Mouse (Mus musculus) liver, embryonic 13.5 days (tissue): ENCODE results near the gene Dnase1l2. TPM values are rescaled to one million over a fixed set of nuclear protein-coding genes. Genes with fewer than 3 reads are reported as not detected.
A peak's percentile ranks its signal among the peaks of the same experiment; 100 is the strongest.

Source experiments
- ATAC-seq: fragments of 200-750 bp; cut with Nextera tagmentation; 2 replicates; pipeline ENCODE4 v1.8.0; 2017; ENCODE audit warnings: low read depth, mild to moderate bottlenecking, moderate number of reproducible peaks, moderate library complexity
- DNase-seq: peaks from one replicate; pipeline ENCODE4 v3.0.0; 2022
- H3K27ac ChIP-seq: fragments of 300-500 bp; sonication (generic); 2 replicates; pipeline ENCODE4 v1.5.1; 2015; ENCODE audit warnings: moderate library complexity, mild to moderate bottlenecking, inconsistent platforms
- H3K27me3 ChIP-seq: fragments of 300-500 bp; sonication (generic); 2 replicates; pipeline ENCODE4 v1.6.1; 2015; ENCODE audit warnings: mild to moderate bottlenecking, inconsistent platforms
- H3K36me3 ChIP-seq: fragments of 300-500 bp; sonication (generic); 2 replicates; pipeline ENCODE4 v1.6.1; 2015; ENCODE audit warnings: mild to moderate bottlenecking, inconsistent platforms
- H3K4me1 ChIP-seq: fragments of 300-500 bp; sonication (generic); replicated peaks from 2 replicates; pipeline ENCODE4 v1.6.1; 2015; ENCODE audit warnings: inconsistent platforms
- H3K4me2 ChIP-seq: fragments of 300-500 bp; sonication (generic); 2 replicates; pipeline ENCODE4 v1.6.1; 2015; ENCODE audit warnings: inconsistent platforms, mild to moderate bottlenecking, moderate library complexity
- H3K4me3 ChIP-seq: fragments of 300-500 bp; sonication (generic); replicated peaks from 2 replicates; pipeline ENCODE4 v1.5.1; 2015; ENCODE audit warnings: mild to moderate bottlenecking, inconsistent platforms
- H3K9ac ChIP-seq: fragments of 300-500 bp; sonication (generic); 2 replicates; pipeline ENCODE4 v1.6.1; 2015; ENCODE audit warnings: mild to moderate bottlenecking, inconsistent platforms
- H3K9me3 ChIP-seq: fragments of 300-500 bp; sonication (generic); replicated peaks from 2 replicates; pipeline ENCODE4 v1.6.1; 2016; ENCODE audit warnings: inconsistent platforms
- WGBS: fragments of 180-500 bp; shearing (Covaris S2); methylation state at CpG from one replicate; pipeline ENCODE4 v1.1.7; 2015; ENCODE audit not compliant: insufficient replicate concordance; 5-methylcytosine and 5-hydroxymethylcytosine counted together
- polyA plus RNA-seq: library from polyadenylated mRNA; unstranded; fragments of >200 nt; fragmentation: Nextera tagmentation; extraction: Ambion mirVana; gene quantifications from 2 replicates; pipeline ENCODE4 v1.2.1, GENCODE M21; 2015

Dnase1l2 gene
- polyA plus RNA-seq, 1 experiment from 2014 or later, result 0.33 TPM

DNA sequence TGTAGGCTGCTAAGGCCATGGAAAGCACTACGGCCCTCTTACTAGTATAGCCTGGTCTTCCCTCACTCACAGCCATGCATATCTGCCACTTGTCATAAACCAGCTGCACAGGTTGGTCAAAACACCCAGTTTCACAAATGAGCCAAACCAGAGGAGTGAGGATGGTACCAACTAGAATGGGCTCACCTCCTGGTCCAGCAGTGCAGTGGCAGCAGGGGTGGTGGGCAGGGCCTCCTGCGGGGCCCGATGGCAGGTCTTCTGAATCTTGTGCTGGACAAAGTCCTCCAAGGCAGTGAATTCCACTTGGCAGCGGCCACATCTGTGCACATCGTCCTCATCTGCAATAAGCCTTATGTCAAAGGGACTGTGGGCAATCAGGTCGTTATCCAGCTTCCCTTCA lies 8.3 kb upstream of the Dnase1l2 start:
- Histone ChIP-seq H3K4me3 (no peak overlapping the region), H3K27ac (no peak overlapping the region), H3K9me3 (no peaks in the 10 kb centered on the region), H3K27me3 (no peaks in the 10 kb centered on the region), H3K4me2 (no peak overlapping the region), H3K4me1 (peaks cover 28% of the 10 kb centered on the region), H3K9ac (no peak overlapping the region), H3K36me3 (peaks cover 52% of the 10 kb centered on the region)
- WGBS, result 88% methylated on average over 6 of the region's 6 CpGs
- ATAC-seq (no peak), DNase-seq (no peak)

DNA sequence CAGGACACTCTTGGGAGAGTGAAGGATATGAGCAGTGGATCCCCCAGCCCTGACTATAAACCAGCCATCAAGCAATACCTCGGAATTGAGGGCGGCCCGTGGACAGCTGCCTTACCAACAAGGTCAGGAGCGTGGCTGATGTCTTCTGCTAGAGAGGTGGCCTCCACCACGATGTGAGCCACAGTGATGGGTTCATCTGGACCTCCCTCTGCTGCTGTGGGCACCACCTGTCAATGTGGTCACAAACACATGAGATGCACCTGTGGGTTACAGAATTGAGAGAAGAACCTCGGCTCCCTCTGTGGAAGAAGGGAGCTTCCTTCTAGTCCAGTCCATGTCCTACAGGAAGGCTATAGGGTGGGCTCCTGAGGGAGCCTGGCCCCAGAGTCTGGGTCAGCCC lies 6.6 kb upstream of the Dnase1l2 start:
- 83% methylated on average over 6 of the region's 6 CpGs for WGBS

DNA sequence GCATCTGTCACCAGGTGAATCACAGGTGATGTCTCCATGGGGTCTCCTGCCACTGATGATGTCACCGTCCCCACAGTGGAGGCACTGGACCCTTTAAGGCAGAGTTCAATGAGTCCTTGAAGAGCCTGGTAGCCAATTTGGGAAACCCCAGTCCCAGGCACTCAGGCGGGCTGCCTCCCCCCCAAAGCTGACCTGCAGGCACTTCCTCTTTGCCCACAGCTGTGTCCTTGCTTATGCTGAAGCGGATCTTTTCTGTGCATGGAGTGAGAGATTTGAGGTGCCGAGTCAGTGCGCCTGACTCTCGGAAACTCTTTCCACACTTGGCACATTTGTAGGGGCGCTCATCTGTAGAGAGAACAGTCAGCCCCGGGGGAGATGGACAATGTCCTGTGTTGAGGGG lies 3.7 kb upstream of the Dnase1l2 start:
- Histone ChIP-seq H3K4me2 (no peak overlapping the region), H3K4me3 (no peak overlapping the region), H3K36me3 (peaks cover 81% of the 10 kb centered on the region), H3K27ac (no peak overlapping the region), H3K4me1 (no peaks in the 10 kb centered on the region), H3K27me3 (no peaks in the 10 kb centered on the region), H3K9me3 (no peaks in the 10 kb centered on the region), H3K9ac (no peak overlapping the region)
- ATAC-seq, result no peak
- no peak for DNase-seq
- WGBS, result 81% methylated on average over 8 of the region's 8 CpGs

More for the DNA sequence above, 6.6 kb upstream of the Dnase1l2 start:
- no peaks in the 10 kb centered on the region for H3K9me3 ChIP-seq
- no peak overlapping the region for H3K4me3 ChIP-seq
- H3K4me1 ChIP-seq, result peaks cover 20% of the 10 kb centered on the region
- H3K27me3 ChIP-seq, result no peaks in the 10 kb centered on the region
- H3K27ac ChIP-seq, result no peak overlapping the region
- no peak overlapping the region for H3K4me2 ChIP-seq
- H3K9ac ChIP-seq, result no peak overlapping the region
- ATAC-seq (no peak), DNase-seq (no peak)
- peaks cover 69% of the 10 kb centered on the region for H3K36me3 ChIP-seq

DNA sequence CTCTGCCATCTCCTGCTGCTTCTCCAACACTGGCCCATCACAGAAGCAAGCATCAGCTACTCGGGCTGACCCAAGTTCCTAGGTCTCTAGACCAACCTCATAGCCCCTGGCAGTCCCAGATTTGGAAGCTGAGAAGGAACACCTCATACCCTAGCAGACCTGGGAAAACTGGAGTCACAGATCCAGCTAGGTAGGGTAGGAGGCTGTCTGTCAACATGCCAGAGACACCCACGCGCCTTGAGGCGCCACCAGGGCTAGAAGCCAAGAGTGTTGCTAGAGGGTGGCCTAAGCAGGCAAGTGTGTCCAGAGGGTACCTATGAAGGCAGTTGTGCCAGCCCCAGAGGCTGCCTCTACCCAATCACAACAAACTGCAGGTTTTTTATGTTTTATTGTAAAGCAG lies 504 bp upstream of the Dnase1l2 start:
- no peaks in the 10 kb centered on the region for H3K9me3 ChIP-seq
- no peaks in the 10 kb centered on the region for H3K4me1 ChIP-seq
- no peak for DNase-seq
- no peak overlapping the region for H3K4me3 ChIP-seq
- no peak overlapping the region for H3K4me2 ChIP-seq
- no peaks in the 10 kb centered on the region for H3K27me3 ChIP-seq
- WGBS, result 84% methylated on average over 4 of the region's 4 CpGs
- H3K9ac ChIP-seq, result no peak overlapping the region
- no peak for ATAC-seq
- no peak overlapping the region for H3K27ac ChIP-seq
- H3K36me3 ChIP-seq, result peaks cover 76% of the 10 kb centered on the region

DNA sequence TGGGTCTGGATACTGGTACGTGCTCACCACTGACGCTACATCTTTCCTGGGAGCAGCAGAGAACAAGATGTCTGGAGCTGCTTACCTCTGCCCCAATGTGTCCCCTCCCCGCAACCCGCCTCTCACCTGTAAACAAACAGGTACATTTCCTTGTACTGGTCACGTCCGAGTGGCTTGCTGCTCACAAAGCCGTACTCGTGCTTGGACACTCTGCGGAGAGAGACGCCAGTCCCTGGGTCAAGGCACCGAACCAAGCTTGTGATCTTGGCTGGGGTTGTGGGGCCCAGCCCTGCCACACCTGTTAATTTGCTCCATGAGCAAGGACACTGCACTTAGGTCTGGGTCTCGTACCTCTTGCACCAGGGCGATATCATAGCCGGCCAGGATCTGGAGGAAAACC lies 798 bp downstream of the Dnase1l2 start:
- ATAC-seq, result no peak
- peaks cover 75% of the 10 kb centered on the region for H3K36me3 ChIP-seq
- H3K9me3 ChIP-seq, result no peaks in the 10 kb centered on the region
- no peak overlapping the region for H3K27ac ChIP-seq
- no peaks in the 10 kb centered on the region for H3K4me1 ChIP-seq
- no peak overlapping the region for H3K9ac ChIP-seq
- no peak overlapping the region for H3K4me3 ChIP-seq
- no peak for DNase-seq
- 86% methylated on average over 14 of the region's 14 CpGs for WGBS
- no peak overlapping the region for H3K4me2 ChIP-seq
- no peaks in the 10 kb centered on the region for H3K27me3 ChIP-seq

DNA sequence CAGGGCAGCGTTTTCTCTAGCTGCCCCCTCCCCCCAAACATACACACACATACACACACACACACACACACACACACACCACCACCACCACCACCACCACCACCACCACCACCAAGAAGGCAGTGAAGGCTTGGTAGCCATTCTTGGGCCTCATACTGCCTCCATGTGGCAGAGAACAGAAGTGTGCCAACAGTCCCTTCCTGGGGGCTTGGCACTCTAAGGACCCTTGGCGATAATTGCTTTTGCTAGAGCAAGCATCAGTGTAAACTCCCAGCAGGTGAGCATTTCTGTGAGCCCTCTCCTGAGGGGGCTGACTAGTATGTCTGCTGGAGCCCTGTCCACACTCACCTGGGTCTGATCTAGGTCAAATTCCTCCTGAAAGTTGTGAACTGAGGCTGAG lies 1.8 kb downstream of the Dnase1l2 start:
- WGBS, result 50% methylated on average over 2 of the region's 2 CpGs
- H3K27ac ChIP-seq, result no peak overlapping the region
- ATAC-seq, result no peak
- peaks cover 75% of the 10 kb centered on the region for H3K36me3 ChIP-seq
- no peaks in the 10 kb centered on the region for H3K9me3 ChIP-seq
- no peak overlapping the region for H3K4me2 ChIP-seq
- no peaks in the 10 kb centered on the region for H3K4me1 ChIP-seq
- DNase-seq, result no peak
- no peak overlapping the region for H3K9ac ChIP-seq
- H3K27me3 ChIP-seq, result no peaks in the 10 kb centered on the region
- H3K4me3 ChIP-seq, result no peak overlapping the region

DNA sequence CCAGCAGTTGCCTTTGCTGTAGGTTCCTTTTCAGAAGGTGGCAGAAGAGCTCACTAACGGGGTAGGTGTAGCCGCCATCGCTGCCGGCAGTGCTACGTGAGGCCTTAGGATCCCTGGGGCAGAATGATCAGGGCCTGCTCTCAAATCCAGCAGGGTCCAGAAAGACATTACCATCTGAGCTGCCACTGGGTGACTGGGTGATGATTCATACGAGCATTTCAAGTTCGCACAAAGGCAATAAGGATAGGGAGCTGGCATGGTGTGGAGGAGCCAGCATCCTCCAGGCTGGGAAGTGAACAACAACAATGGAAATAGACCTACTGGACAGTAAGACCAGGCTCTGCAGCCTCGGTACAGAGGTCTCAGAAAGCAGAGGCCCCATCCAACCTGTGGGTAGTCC lies 2.5 kb downstream of the Dnase1l2 start:
- Histone ChIP-seq H3K4me2 (no peak overlapping the region), H3K27me3 (no peaks in the 10 kb centered on the region), H3K4me3 (no peak overlapping the region), H3K36me3 (peaks cover 74% of the 10 kb centered on the region), H3K4me1 (no peaks in the 10 kb centered on the region), H3K9ac (no peak overlapping the region), H3K9me3 (no peaks in the 10 kb centered on the region), H3K27ac (no peak overlapping the region)
- WGBS, result 91% methylated on average over 8 of the region's 8 CpGs
- no peak for DNase-seq
- no peak for ATAC-seq

DNA sequence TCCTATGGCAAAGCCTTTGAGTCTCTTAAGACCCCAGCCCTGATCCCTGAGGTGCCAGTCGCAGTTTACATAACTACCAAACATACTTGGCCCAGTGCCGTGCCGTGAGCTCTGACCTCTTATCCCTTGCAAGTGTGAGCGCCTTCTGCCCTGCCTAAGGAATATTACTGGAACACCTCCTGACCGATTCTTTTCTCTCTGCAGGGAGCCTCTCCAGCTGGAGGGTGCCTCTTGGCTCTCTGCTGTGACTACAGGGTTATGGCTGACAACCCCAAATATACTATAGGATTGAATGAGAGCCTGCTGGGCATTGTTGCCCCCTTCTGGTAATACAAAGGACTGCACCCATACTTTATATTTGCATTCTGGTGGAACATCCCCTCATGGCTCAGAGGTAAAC lies 5.9 kb downstream of the Dnase1l2 start:
- Histone ChIP-seq H3K4me1 (no peaks in the 10 kb centered on the region), H3K9ac (no peak overlapping the region), H3K4me3 (no peak overlapping the region), H3K27ac (no peak overlapping the region), H3K27me3 (no peaks in the 10 kb centered on the region), H3K36me3 (peaks cover 72% of the 10 kb centered on the region), H3K9me3 (no peaks in the 10 kb centered on the region), H3K4me2 (no peak overlapping the region)
- DNase-seq (peak; percentile 35), ATAC-seq (peak; percentile 47)
- WGBS, result 81% methylated on average over 5 of the region's 5 CpGs

DNA sequence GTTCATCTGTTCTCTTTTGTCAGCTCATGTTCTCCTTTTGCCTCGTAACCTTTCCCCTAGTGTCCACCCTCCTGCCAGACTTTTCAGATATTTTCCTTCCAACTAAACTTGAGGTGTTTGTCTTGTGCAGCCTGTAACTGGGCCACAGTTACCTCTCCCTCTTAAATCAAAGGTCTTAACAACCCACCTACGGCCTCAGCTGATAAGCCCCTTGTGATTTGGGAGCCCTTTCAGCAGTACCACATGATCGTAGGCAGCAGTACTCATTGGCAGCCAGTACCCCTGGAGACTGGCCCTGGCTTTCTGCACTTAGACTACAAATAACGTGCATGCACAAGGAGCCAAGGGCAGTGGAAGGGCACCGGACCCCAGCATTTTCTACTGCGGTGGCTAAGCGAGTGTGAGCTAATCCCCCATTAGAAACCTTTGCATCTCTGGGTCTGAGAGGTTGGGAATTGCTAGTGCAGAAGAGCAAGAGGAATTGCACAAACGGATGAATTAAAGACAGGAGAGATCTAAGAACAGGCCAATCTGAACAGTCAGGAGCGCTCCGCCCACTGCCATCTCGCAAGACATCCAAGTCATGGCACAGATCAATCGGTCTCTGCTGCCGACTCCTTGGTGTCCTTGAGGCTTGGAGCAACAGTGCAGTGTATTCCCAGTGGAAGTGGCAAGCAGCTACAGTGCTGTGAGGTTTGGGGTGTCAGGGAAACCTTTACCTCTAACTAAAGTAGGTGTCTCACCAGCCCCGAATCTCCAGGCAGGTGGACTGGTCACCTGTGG lies 13.5 kb downstream of the Dnase1l2 start:
- no peak for DNase-seq
- 0 out of 2 replicates have a peak overlapping the region, but pooled peaks have one; percentile 16 for H3K27ac ChIP-seq
- H3K4me2 ChIP-seq, result no peak overlapping the region
- H3K9ac ChIP-seq, result no peak overlapping the region
- no peak for ATAC-seq
- H3K36me3 ChIP-seq, result peaks cover 34% of the 10 kb centered on the region
- WGBS, result 80% methylated on average over 14 of the region's 14 CpGs
- no peaks in the 10 kb centered on the region for H3K27me3 ChIP-seq
- no peak overlapping the region for H3K4me3 ChIP-seq
- H3K9me3 ChIP-seq, result no peaks in the 10 kb centered on the region
- H3K4me1 ChIP-seq, result peaks cover 32% of the 10 kb centered on the region

DNA sequence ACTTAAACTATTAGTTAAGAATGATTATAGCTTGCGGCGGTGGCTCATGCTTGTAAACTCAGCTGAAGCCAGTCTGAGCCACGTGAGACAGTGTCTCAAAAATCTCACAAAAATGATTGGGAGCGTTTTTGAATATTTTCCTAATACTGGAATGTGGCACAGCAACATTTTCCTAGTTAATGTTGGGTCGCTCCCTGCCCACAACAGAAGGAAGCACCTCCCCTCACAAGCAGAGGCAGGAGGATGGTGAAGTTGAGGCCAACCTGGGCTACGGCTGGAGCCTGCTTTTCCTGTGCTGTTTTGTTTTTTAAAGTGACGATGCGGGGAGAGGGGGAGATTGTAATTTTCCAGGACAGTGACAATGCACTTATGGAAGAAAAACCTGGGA lies 15.7 kb downstream of the Dnase1l2 start:
- H3K36me3 ChIP-seq, result peaks cover 47% of the 10 kb centered on the region
- peak overlapping the region; percentile 92 for H3K9ac ChIP-seq
- no peaks in the 10 kb centered on the region for H3K27me3 ChIP-seq
- H3K4me1 ChIP-seq, result peaks cover 32% of the 10 kb centered on the region
- ATAC-seq, result no peak
- peak overlapping the region; percentile 95 for H3K27ac ChIP-seq
- H3K4me2 ChIP-seq, result peak overlapping the region; percentile 84
- H3K9me3 ChIP-seq, result no peaks in the 10 kb centered on the region
- 1% methylated on average over 8 of the region's 8 CpGs for WGBS
- DNase-seq, result no peak
- peak overlapping the region; percentile 81 for H3K4me3 ChIP-seq

DNA sequence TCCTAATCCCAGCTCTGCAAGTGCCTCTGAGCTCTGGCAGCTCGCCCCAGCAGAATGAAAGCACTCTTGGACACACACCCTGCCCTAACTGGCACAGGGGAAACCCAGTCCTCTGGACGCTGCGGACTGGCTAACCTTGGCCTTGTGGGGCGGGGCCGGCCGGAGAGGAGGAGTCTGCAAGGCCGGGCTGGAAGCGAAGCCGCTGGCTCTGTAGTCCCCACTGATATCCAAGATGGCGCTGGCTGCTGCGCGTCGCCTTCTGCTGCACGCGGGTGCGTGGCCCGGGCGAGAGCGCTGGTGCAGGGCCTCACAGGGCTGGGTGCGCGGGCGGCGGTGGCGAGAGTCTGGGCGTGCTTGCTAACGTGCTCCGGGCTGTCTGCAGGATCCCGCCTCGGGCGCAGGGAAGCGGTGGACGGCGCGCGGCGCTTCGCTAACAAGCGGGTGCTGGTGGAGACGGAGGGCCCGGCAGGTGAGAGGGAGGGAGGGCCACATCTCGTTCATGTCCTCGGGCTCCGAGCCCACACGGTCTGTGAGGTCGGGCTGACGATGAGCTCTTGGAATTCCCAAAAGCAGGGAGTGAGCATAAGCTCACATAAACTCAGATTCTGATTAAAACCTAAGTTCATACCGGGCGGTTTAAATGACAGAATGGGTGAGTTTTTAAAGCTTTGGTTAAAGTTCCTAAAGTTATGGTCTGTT lies 16.3 kb downstream of the Dnase1l2 start, which contains the start of gene Eci1:
Gene Eci1, plus strand, starts transcription at position 171 of the 699 bp plus-strand sequence.
- Histone ChIP-seq H3K9ac (peak within 1 kb of the TSS; percentile 92), H3K27me3 (no peaks in the 10 kb centered on the region), H3K4me2 (peak within 1 kb of the TSS; percentile 84), H3K4me1 (peaks cover 32% of the 10 kb centered on the region), H3K27ac (peak within 1 kb of the TSS; percentile 95), H3K4me3 (peak within 1 kb of the TSS; percentile 81), H3K36me3 (peaks cover 52% of the 10 kb centered on the region), H3K9me3 (no peaks in the 10 kb centered on the region)
- WGBS, result under 1% methylated on average over 48 of the region's 48 CpGs
- ATAC-seq (peak; percentile 98), DNase-seq (peak; percentile 94)
